Mouse (Mus musculus) forebrain, embryonic 14.5 days (tissue): ENCODE measurements around the gene Hacl1. TPM values are rescaled to one million over a fixed set of nuclear protein-coding genes. Genes with fewer than 3 reads are reported as not detected.

Experiments
- ATAC-seq: fragments of 200-750 bp; cut with Nextera tagmentation; 2 replicates; pipeline ENCODE4 v1.8.0; 2017; ENCODE audit warnings: mild to moderate bottlenecking, moderate library complexity
- DNase-seq: peaks from one replicate; pipeline ENCODE4 v3.0.0-alpha.2; 2015; ENCODE audit warnings: low spot score
- H3K27ac ChIP-seq: fragments of 300-500 bp; sonication (generic); 2 replicates; pipeline ENCODE4 v1.5.1; 2014; ENCODE audit warnings: low read depth, mild to moderate bottlenecking, control low read depth, low read length, moderate library complexity
- H3K27me3 ChIP-seq: fragments of 300-500 bp; sonication (generic); replicated peaks from 2 replicates; pipeline ENCODE4 v1.6.1; 2014; ENCODE audit warnings: low read length, control low read depth, mixed read lengths; ENCODE audit not compliant: control insufficient read depth, insufficient read depth
- H3K36me3 ChIP-seq: fragments of 300-500 bp; sonication (generic); 2 replicates; pipeline ENCODE4 v1.6.1; 2014; ENCODE audit warnings: low read length, control low read depth; ENCODE audit not compliant: control insufficient read depth, insufficient read depth
- H3K4me1 ChIP-seq: fragments of 300-500 bp; sonication (generic); 2 replicates; pipeline ENCODE4 v1.6.1; 2014; ENCODE audit warnings: antibody characterized with exemption, low read length, control low read depth; ENCODE audit not compliant: control insufficient read depth, insufficient read depth
- H3K4me2 ChIP-seq: fragments of 300-500 bp; sonication (generic); 2 replicates; pipeline ENCODE4 v1.6.1; 2014; ENCODE audit warnings: mild to moderate bottlenecking, control low read depth, low read length
- H3K4me3 ChIP-seq: fragments of 300-500 bp; sonication (generic); 2 replicates; pipeline ENCODE4 v1.5.1; 2014; ENCODE audit warnings: low read depth, low read length, control low read depth
- H3K9ac ChIP-seq: fragments of 300-500 bp; sonication (generic); 2 replicates; pipeline ENCODE4 v1.6.1; 2014; ENCODE audit warnings: mild to moderate bottlenecking, low read length, control low read depth, moderate library complexity
- H3K9me3 ChIP-seq: fragments of 300-500 bp; sonication (generic); replicated peaks from 2 replicates; pipeline ENCODE4 v1.6.1; 2016; ENCODE audit warnings: low read length, control low read depth, mixed read lengths; ENCODE audit not compliant: control insufficient read depth
- WGBS: fragments of 180-500 bp; shearing (Covaris S2); extraction: QIAGEN DNeasy Blood & Tissue Kit; methylation state at CpG from one replicate; pipeline ENCODE4 v1.1.7; 2014; 5-methylcytosine and 5-hydroxymethylcytosine counted together
- polyA plus RNA-seq: library from polyadenylated mRNA; unstranded; fragments of >200 nt; fragmentation: Nextera tagmentation; extraction: Ambion mirVana; gene quantifications from 2 replicates; pipeline ENCODE4 v1.2.1, GENCODE M21; 2014

The Hacl1 gene
- polyA plus RNA-seq, 1 experiment from 2014 or later = 13.0 TPM

DNA sequence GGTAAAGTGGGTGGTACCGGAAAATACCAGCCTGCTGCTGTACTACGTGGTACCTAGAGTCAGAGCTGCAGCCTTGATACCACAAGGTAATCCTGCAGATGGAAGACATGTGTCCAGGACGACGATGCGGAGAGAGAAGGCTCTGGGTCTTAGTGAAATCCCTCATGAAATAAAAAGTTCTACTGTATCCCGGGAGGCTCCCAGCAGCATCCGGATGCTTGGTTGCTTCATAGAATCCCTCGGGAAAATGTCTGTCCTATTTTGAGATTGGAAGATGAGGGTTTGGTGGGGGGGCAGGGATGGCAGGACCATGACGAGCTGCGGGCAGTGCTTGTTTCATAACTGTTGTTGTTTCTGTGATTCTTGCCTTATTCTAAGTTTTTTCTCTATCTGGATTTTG, 6.9 kb upstream of the Hacl1 start:
- H3K4me3 ChIP-seq = no peak overlapping the region
- H3K27me3 ChIP-seq = no peaks in the 10 kb centered on the region
- no peaks in the 10 kb centered on the region for H3K4me1 ChIP-seq
- H3K9me3 ChIP-seq = no peaks in the 10 kb centered on the region
- H3K4me2 ChIP-seq = no peak overlapping the region
- 93% methylated on average over 10 of the region's 10 CpGs for WGBS
- no peak for DNase-seq
- H3K36me3 ChIP-seq = no peaks in the 10 kb centered on the region
- ATAC-seq = no peak
- H3K27ac ChIP-seq = no peak overlapping the region
- no peak overlapping the region for H3K9ac ChIP-seq

DNA sequence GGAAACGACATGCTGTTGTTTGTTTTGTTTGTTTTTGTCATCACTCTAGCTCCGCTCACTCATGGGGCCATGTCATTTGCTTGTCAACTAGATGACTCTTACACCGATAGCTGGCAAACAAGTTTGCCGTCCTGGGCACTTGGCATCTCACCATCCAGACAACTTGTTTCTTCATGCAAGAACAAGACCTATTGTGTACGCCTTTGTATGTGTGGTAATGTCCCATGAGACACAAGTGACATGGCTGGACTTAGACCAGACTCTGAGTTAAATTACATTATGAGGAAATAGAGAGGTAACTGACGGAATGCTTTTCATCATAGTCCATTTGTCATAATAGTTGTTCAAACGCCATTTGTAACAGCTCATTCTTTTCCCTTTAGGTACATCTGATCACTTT, 4.8 kb upstream of the Hacl1 start:
- Histone ChIP-seq H3K36me3 (no peaks in the 10 kb centered on the region), H3K9ac (no peak overlapping the region), H3K4me2 (no peak overlapping the region), H3K27me3 (no peaks in the 10 kb centered on the region), H3K4me3 (no peak overlapping the region), H3K27ac (no peak overlapping the region), H3K4me1 (peaks cover 6% of the 10 kb centered on the region; the same call in 1 of the 2 replicates), H3K9me3 (no peaks in the 10 kb centered on the region)
- ATAC-seq (no peak), DNase-seq (no peak)
- WGBS = 90% methylated on average over 7 of the region's 7 CpGs

DNA sequence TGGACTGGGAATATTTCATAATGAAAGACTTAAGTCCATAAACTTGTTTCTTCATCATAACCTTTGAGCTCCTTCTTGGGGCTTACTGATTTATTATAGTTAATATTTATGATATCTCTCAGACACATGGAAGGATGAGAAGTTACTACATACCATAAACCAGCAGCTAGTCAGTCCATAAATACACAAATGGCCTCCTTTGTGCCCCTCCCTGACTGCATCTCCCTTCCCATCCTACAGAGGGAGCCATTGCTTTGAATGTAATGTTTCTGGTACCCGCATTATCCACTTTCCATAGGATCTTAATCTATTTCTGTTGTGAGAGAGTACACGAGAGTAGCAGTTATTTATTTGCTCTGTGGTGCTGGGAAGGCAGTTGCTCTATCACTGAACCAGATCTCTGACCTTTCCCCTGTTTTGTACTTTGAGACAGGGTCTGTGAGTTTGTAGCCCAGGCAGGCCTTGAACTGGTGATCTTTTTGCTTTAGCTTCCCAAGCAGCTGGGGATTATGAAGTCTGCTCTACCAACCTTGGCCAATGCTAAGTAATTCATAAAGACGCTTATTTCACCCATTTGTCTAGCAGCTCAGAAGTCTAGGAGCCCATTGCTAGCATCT, 4.0 kb upstream of the Hacl1 start:
- no peak overlapping the region for H3K9ac ChIP-seq
- H3K27me3 ChIP-seq = no peaks in the 10 kb centered on the region
- 70% methylated on average over 3 of the region's 3 CpGs for WGBS
- H3K36me3 ChIP-seq = no peaks in the 10 kb centered on the region
- no peak for DNase-seq
- H3K27ac ChIP-seq = no peak overlapping the region
- no peak overlapping the region for H3K4me3 ChIP-seq
- no peaks in the 10 kb centered on the region for H3K9me3 ChIP-seq
- ATAC-seq = no peak
- H3K4me1 ChIP-seq = peaks cover 10% of the 10 kb centered on the region
- H3K4me2 ChIP-seq = no peak overlapping the region

DNA sequence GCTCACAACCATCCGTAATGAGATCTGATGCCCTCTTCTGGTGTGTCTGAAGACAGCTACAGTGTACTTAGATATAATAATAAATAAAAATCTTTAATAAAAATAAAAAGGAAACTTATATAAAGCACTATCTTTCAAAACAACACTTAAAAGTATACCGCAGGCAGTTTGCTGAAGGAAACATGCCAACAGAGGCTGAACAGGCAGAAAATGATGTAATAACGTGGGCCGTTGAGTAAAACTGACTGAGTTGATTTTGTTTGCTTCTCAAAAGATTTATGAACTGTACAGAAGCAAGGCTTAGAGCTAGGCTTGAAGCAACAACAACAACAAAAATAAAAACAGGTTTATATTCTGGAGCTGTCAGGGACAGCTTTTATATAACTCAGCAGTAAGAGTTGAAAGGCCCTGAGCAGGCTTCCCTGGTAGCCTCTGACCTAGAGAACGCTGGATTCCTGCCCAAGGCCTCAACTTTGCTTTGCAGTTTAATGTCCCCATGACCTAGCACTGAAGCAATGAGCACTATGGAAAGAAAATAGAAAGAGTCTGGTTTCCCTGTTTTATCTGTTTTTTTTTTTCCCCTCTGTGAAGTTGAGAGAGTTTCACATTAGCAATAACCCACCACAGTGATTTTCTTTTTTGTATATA, 3.2 kb upstream of the Hacl1 start:
- no peak overlapping the region for H3K27ac ChIP-seq
- no peak overlapping the region for H3K4me2 ChIP-seq
- H3K27me3 ChIP-seq = no peaks in the 10 kb centered on the region
- peaks cover 11% of the 10 kb centered on the region for H3K4me1 ChIP-seq
- H3K36me3 ChIP-seq = no peaks in the 10 kb centered on the region
- WGBS = 92% methylated on average over 5 of the region's 5 CpGs
- H3K9ac ChIP-seq = no peak overlapping the region
- DNase-seq (no peak), ATAC-seq (no peak)
- no peak overlapping the region for H3K4me3 ChIP-seq
- H3K9me3 ChIP-seq = no peaks in the 10 kb centered on the region

DNA sequence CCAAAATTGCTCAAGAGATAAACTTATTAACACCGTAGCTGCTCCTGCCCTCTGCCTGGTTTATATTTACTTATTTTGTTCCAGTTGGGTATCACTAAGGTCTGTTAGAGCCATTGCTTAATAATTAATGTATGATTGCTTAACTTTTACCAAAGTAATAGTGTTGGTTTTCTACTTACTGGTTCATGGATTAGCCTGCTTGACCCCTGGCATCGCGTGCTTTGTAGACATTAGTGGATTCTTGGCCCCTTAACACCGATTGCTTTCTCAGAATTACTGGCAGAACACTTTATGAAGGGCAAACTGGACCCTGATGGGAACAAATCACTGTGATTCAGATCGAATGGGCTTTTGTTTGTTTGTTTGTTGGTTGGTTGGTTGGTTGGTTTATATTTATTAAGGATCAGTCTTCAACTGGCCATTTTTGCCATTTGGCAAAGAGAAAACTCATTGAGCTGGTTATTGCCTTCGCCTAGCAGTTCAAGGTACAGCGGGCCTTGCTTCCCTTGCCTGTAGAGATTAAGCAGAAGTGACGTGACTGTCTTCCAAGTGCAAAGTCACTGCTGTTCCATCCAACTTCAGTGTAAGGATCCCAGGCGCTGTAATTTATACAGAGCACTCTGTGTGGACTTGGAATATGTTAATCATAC, 545 bp upstream of the Hacl1 start:
- DNase-seq (no peak), ATAC-seq (no peak)
- H3K27ac ChIP-seq = no peak overlapping the region
- H3K4me2 ChIP-seq = peak overlapping the region; percentile 90
- peak overlapping the region; percentile 65 for H3K4me3 ChIP-seq
- H3K9ac ChIP-seq = peak overlapping the region; percentile 66
- peaks cover 11% of the 10 kb centered on the region for H3K4me1 ChIP-seq
- H3K27me3 ChIP-seq = no peaks in the 10 kb centered on the region
- WGBS = 72% methylated on average over 9 of the region's 9 CpGs
- H3K9me3 ChIP-seq = no peaks in the 10 kb centered on the region
- H3K36me3 ChIP-seq = no peaks in the 10 kb centered on the region

DNA sequence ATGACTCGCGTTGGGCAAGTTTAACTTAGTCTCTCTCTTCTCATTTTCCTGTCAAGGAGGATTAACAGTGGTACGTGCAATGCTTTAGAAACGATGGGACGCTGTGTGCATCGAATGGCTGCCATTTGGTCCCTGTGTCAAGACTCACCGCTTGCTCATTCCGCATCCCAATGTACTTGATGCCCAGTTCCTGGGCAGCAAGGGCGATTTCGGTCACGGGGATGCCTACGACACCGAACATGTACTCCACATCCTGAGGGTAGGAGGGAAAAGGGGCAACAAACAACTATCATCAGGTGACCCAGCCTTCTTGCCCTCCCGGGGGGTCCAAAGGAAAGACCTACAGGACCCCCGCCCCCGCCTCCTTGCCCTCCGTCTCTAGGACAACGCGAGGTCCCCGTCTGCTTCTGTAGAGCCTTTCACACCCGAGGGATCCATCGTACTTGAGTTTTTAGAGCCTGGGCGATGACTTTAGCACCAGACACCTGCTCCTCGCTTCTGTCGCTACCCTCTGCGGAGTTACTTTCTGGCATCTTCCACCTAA, 668 bp downstream of the Hacl1 start, which contains the start of gene Gm49387:
Gene Gm49387, minus strand, starts transcription at position 533 of the 544 bp plus-strand sequence.
- Histone ChIP-seq H3K27ac (peak within 1 kb of the TSS; percentile 77), H3K9me3 (no peaks in the 10 kb centered on the region), H3K4me2 (peak within 1 kb of the TSS; percentile 90), H3K9ac (peak within 1 kb of the TSS; percentile 66), H3K4me1 (peaks cover 11% of the 10 kb centered on the region), H3K36me3 (no peaks in the 10 kb centered on the region), H3K4me3 (peak within 1 kb of the TSS; percentile 65), H3K27me3 (no peaks in the 10 kb centered on the region)
- DNase-seq (peak; percentile 17), ATAC-seq (peak; percentile 49)
- 3% methylated on average over 26 of the region's 26 CpGs for WGBS

DNA sequence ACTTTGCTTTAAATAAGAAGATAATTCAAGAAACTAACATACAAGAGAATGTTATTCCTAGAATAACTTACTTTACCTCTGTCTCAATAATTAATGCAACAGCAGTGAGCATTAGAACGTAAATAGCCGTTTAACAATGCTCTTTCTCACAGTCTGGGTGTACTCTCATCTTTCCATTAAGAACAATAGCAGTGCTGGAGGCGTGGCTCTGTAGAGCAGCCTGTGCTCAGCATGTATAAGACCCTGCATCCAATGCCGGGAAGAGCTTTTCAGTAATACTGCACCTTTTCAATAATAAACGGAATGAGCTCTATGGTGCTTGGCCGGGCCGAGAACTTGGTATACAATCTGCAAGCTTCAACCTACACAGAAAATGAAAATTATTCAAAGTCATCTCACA, 10.4 kb downstream of the Hacl1 start:
- Histone ChIP-seq H3K27me3 (no peaks in the 10 kb centered on the region), H3K9ac (no peak overlapping the region), H3K27ac (no peak overlapping the region), H3K4me1 (no peaks in the 10 kb centered on the region), H3K36me3 (no peaks in the 10 kb centered on the region), H3K4me2 (no peak overlapping the region), H3K4me3 (no peak overlapping the region), H3K9me3 (no peaks in the 10 kb centered on the region)
- DNase-seq (peak; percentile 50), ATAC-seq (no peak)
- WGBS = 32% methylated on average over 7 of the region's 7 CpGs

DNA sequence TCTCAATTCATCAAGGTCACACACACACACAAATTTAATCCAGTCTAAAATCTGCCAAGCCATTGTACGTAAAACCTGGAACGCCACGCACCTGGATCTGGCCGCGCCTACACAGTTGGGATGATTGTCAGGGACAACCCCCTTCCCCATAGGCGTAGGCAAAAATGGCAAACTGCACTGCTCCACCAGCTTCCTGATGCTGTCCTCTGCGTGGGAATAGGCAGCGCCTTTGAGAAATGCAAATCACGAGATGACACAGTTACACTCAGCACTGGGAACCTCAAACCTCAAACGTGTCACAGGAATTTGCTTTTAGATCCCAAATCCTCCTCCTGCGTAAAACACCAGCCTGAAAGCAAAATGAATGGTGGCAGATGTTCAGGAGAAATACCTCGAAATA, 18.3 kb downstream of the Hacl1 start:
- H3K9me3 ChIP-seq = no peaks in the 10 kb centered on the region
- ATAC-seq (no peak), DNase-seq (no peak)
- H3K9ac ChIP-seq = no peak overlapping the region
- H3K27me3 ChIP-seq = no peaks in the 10 kb centered on the region
- H3K4me1 ChIP-seq = peaks cover 2% of the 10 kb centered on the region; the same call in 1 of the 2 replicates
- no peak overlapping the region for H3K4me3 ChIP-seq
- H3K4me2 ChIP-seq = no peak overlapping the region
- 89% methylated on average over 12 of the region's 12 CpGs for WGBS
- no peak overlapping the region for H3K27ac ChIP-seq
- no peaks in the 10 kb centered on the region for H3K36me3 ChIP-seq
